Mouse (Mus musculus): Measurements from ENCODE around the gene Smpdl3b.

- TF ChIP-seq FLI1 (IDR thresholded peaks at IDR 0.05; ENCODE audit: low read length) (no peak), GATA1 (IDR thresholded peaks at IDR 0.05; ENCODE audit: borderline replicate concordance, low read length) (no peak)
These were observed 15.6 kb downstream of the Smpdl3b start for GRCm38 (mm10) chr4:132741491-132741890.
